Mouse (Mus musculus) kidney, adult 2 months (tissue): Measurements from ENCODE around the gene Dhrs7b. TPM values are rescaled to one million over a fixed set of nuclear protein-coding genes. Genes with fewer than 3 reads are reported as not detected.

ENCODE experiments used
- DNase-seq: peaks from one replicate; pipeline ENCODE4 v3.0.0; 2021
- H3K27ac ChIP-seq: fragments of 200-500 bp; 2 replicates; pipeline ENCODE4 v1.5.1; 2012; ENCODE audit warnings: low read depth, low read length, control low read depth, inconsistent platforms; ENCODE audit not compliant: insufficient read depth
- H3K27me3 ChIP-seq: fragments of 200-500 bp; replicated peaks from 2 replicates; pipeline ENCODE4 v1.6.1; 2012; ENCODE audit warnings: mild to moderate bottlenecking, moderate library complexity, low read length, inconsistent platforms; ENCODE audit not compliant: control insufficient read depth, insufficient read depth
- H3K36me3 ChIP-seq: fragments of 200-500 bp; 2 replicates; pipeline ENCODE4 v1.6.1; 2012; ENCODE audit warnings: mild to moderate bottlenecking, moderate library complexity, low read length, inconsistent platforms; ENCODE audit not compliant: control insufficient read depth, insufficient read depth
- H3K4me1 ChIP-seq: fragments of 200-500 bp; 2 replicates; pipeline ENCODE4 v1.6.1; 2011; ENCODE audit warnings: low read length; ENCODE audit not compliant: control insufficient read depth, insufficient read depth
- H3K4me3 ChIP-seq: fragments of 200-500 bp; 2 replicates; pipeline ENCODE4 v1.5.1; 2011; ENCODE audit warnings: mild to moderate bottlenecking, low read depth, low read length, control low read depth; ENCODE audit not compliant: insufficient read depth
- CTCF ChIP-seq: fragments of 200-500 bp; conservative IDR thresholded peaks from 2 replicates; pipeline ENCODE4 v1.5.1; 2011; ENCODE audit warnings: low read depth, mild to moderate bottlenecking, control low read depth, low read length, moderate library complexity, mixed read lengths; ENCODE audit not compliant: insufficient read depth, insufficient read length
- POLR2A ChIP-seq: fragments of 200-500 bp; IDR thresholded peaks from one replicate; pipeline ENCODE4 v1.6.1; 2011; ENCODE audit warnings: low read depth, low read length, control low read depth
- WGBS: fragments of 180-500 bp; shearing (Covaris S2); methylation state at CpG from one replicate; pipeline ENCODE4 v1.1.7; 2018; 5-methylcytosine and 5-hydroxymethylcytosine counted together
- polyA plus RNA-seq: library from polyadenylated mRNA; depleted of rRNA; stranded (reverse); fragments of >200 nt; gene quantifications from 2 replicates; pipeline ENCODE4 v1.2.3, GENCODE M21; 2012; rRNA removed

Dhrs7b gene
- polyA plus RNA-seq, 1 experiment = 30.0 TPM

DNA sequence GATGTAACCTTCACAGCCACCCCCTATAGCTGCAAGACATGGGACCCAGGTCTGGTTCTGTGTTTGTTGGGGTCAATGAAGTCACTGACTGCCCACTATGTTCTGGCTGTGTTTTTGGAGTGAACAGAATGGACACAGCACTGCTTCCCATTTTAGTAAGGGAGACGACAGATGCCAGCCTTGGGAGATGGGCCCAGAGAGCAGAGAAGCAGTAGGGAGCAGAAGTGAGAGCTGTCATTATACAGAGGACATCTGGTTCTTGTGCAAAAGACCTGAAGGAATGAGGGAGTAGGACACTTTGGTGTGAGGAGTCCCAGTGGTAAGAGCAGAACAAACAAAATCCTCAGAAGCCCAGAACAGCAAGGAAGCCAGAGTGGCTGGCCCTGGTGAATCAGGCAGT lies 79.2 kb downstream of the Dhrs7b start:
- no peak overlapping the region for H3K4me3 ChIP-seq
- no peak overlapping the region for H3K27ac ChIP-seq
- H3K36me3 ChIP-seq = no peaks in the 10 kb centered on the region; the same call in 1 of the 2 replicates
- DNase-seq = no peak
- 76% methylated on average over 1 of the region's 1 CpGs for WGBS
- no peaks in the 10 kb centered on the region for H3K27me3 ChIP-seq
- TF ChIP-seq POLR2A (no peak), CTCF (no peak)
- H3K4me1 ChIP-seq = peaks cover 13% of the 10 kb centered on the region; the same call in 1 of the 2 replicates

Other genes with a start within 250 kb of the Dhrs7b start
- gene Llgl1, start 130.9 kb upstream of the Dhrs7b start, polyA plus RNA-seq = 26.2 and 30.6 TPM in 2 replicates
- 164 and 176 TPM in 2 replicates for gene Flii, start 103.4 kb upstream of the Dhrs7b start, polyA plus RNA-seq
- gene Mief2, start 102.2 kb upstream of the Dhrs7b start, polyA plus RNA-seq = 16.9 and 17.9 TPM in 2 replicates
- gene Top3a, start 53.3 kb upstream of the Dhrs7b start, polyA plus RNA-seq = 5.8 and 5.9 TPM in 2 replicates
- gene Smcr8, start 53.1 kb upstream of the Dhrs7b start, polyA plus RNA-seq = 12.1 and 13.9 TPM in 2 replicates
- 108 and 120 TPM in 2 replicates for gene Shmt1, start 18.9 kb upstream of the Dhrs7b start, polyA plus RNA-seq
- 78.2 and 81.1 TPM in 2 replicates for gene Tmem11, start 48.6 kb downstream of the Dhrs7b start, polyA plus RNA-seq
- gene Natd1, start 84.1 kb downstream of the Dhrs7b start, polyA plus RNA-seq = 39.3 and 46.2 TPM in 2 replicates
- gene Map2k3, start 101.4 kb downstream of the Dhrs7b start, polyA plus RNA-seq = 33.0 and 44.8 TPM in 2 replicates
- gene Kcnj12, start 191.9 kb downstream of the Dhrs7b start, polyA plus RNA-seq = 4.6 and 5.7 TPM in 2 replicates